Mouse (Mus musculus) cortical plate, adult 2 months (tissue): ENCODE measurements around the gene Kcnh7. TPM values are rescaled to one million over a fixed set of nuclear protein-coding genes. Genes with fewer than 3 reads are reported as not detected.
A peak's percentile ranks its signal among the peaks of the same experiment; 100 is the strongest.

Source experiments
- H3K27ac ChIP-seq: fragments of 200-500 bp; 2 replicates; pipeline ENCODE4 v1.5.1; 2012; ENCODE audit warnings: low read length, control low read depth, inconsistent platforms; ENCODE audit not compliant: insufficient read depth
- H3K4me1 ChIP-seq: fragments of 200-500 bp; 2 replicates; pipeline ENCODE4 v1.6.1; 2011; ENCODE audit warnings: low read length; ENCODE audit not compliant: control insufficient read depth, insufficient read depth
- H3K4me3 ChIP-seq: fragments of 200-500 bp; 2 replicates; pipeline ENCODE4 v1.5.1; 2011; ENCODE audit warnings: mild to moderate bottlenecking, low read length, control low read depth; ENCODE audit not compliant: insufficient read depth
- CTCF ChIP-seq: fragments of 200-500 bp; IDR thresholded peaks from 2 replicates; pipeline ENCODE4 v1.5.1; 2011; ENCODE audit warnings: mild to moderate bottlenecking, control low read depth, low read length; ENCODE audit not compliant: insufficient read depth; ENCODE audit errors: extremely low read depth
- POLR2A ChIP-seq: fragments of 200-500 bp; IDR thresholded peaks from 2 replicates; pipeline ENCODE4 v1.6.1; 2011; ENCODE audit warnings: mild to moderate bottlenecking, low read length, control low read depth; ENCODE audit not compliant: insufficient read depth; ENCODE audit errors: extremely low read depth
- polyA plus RNA-seq: library from polyadenylated mRNA; depleted of rRNA; stranded (reverse); fragments of >200 nt; gene quantifications from 2 replicates; pipeline ENCODE4 v1.2.3, GENCODE M21; 2012; rRNA removed

Kcnh7 gene
- 26.6 and 26.9 TPM in 2 replicates for polyA plus RNA-seq

- peak within 1 kb of the TSS; percentile 63 for H3K27ac ChIP-seq
These were observed at the start of gene Kcnh7 for GRCm38 (mm10) chr2:63183563-63184545. Gene Kcnh7, minus strand, starts transcription at chr2:63184287.

GRCm38 (mm10) chr2:63207435-63207834 lies 23.3 kb upstream of the Kcnh7 start:
- no peaks in the 10 kb centered on the region for H3K4me1 ChIP-seq
- no peak overlapping the region for H3K4me3 ChIP-seq

More at GRCm38 (mm10) chr2:63183563-63184545, at the start of gene Kcnh7:
- peak within 1 kb of the TSS; percentile 79 for H3K4me3 ChIP-seq
- H3K4me1 ChIP-seq, result no peaks in the 10 kb centered on the region; the same call in 1 of the 2 replicates
- TF ChIP-seq POLR2A (peak; percentile 45; the same call in 1 of the 2 replicates), CTCF (no peak)

GRCm38 (mm10) chr2:63186014-63186413 lies 1.9 kb upstream of the Kcnh7 start:
- H3K4me1 ChIP-seq, result no peaks in the 10 kb centered on the region; the same call in 1 of the 2 replicates
- H3K4me3 ChIP-seq, result no peak overlapping the region
- no peak overlapping the region for H3K27ac ChIP-seq
- TF ChIP-seq POLR2A (no peak), CTCF (no peak)

More at GRCm38 (mm10) chr2:63207435-63207834, 23.3 kb upstream of the Kcnh7 start:
- TF ChIP-seq POLR2A (no peak), CTCF (no peak)
- no peak overlapping the region for H3K27ac ChIP-seq

- peak overlapping the region; percentile 79 for H3K4me3 ChIP-seq
- TF ChIP-seq CTCF, result no peak
- no peak for TF ChIP-seq POLR2A
- peak overlapping the region; percentile 63 for H3K27ac ChIP-seq
- H3K4me1 ChIP-seq, result no peaks in the 10 kb centered on the region; the same call in 1 of the 2 replicates
These were observed 704 bp upstream of the Kcnh7 start for GRCm38 (mm10) chr2:63184551-63185430.

GRCm38 (mm10) chr2:63153701-63154100 lies 30.4 kb downstream of the Kcnh7 start:
- H3K4me1 ChIP-seq, result no peaks in the 10 kb centered on the region; the same call in 1 of the 2 replicates
- H3K27ac ChIP-seq, result no peak overlapping the region
- TF ChIP-seq POLR2A (no peak), CTCF (no peak)
- H3K4me3 ChIP-seq, result no peak overlapping the region

- TF ChIP-seq CTCF, result no peak
- TF ChIP-seq POLR2A, result no peak
- Histone ChIP-seq H3K4me3 (no peak overlapping the region), H3K27ac (no peak overlapping the region), H3K4me1 (peaks cover 1% of the 10 kb centered on the region; the same call in 1 of the 2 replicates)
These were observed 56.1 kb downstream of the Kcnh7 start for GRCm38 (mm10) chr2:63127762-63128516.

- H3K4me3 ChIP-seq, result no peak overlapping the region
- H3K4me1 ChIP-seq, result peaks cover 2% of the 10 kb centered on the region; the same call in 1 of the 2 replicates
- TF ChIP-seq CTCF, result no peak
- TF ChIP-seq POLR2A, result no peak
- H3K27ac ChIP-seq, result no peak overlapping the region
These were observed 63.8 kb downstream of the Kcnh7 start for GRCm38 (mm10) chr2:63120316-63120715.

- TF ChIP-seq POLR2A (no peak), CTCF (no peak)
- H3K27ac ChIP-seq, result no peak overlapping the region
- H3K4me3 ChIP-seq, result no peak overlapping the region
- peaks cover 2% of the 10 kb centered on the region; the same call in 1 of the 2 replicates for H3K4me1 ChIP-seq
These were observed 66.6 kb downstream of the Kcnh7 start for GRCm38 (mm10) chr2:63117209-63118193.
